Mouse (Mus musculus) bone marrow, adult 2 months (tissue): Measurements from ENCODE around the gene Satb1.

Source experiments
- CTCF ChIP-seq: fragments of 200-500 bp; IDR thresholded peaks from 2 replicates; pipeline ENCODE4 v1.5.1; 2011; ENCODE audit warnings: low read length, control low read depth; ENCODE audit not compliant: control insufficient read depth, insufficient read depth
- POLR2A ChIP-seq: fragments of 200-500 bp; IDR thresholded peaks from 2 replicates; pipeline ENCODE4 v1.6.1; 2011; ENCODE audit warnings: low read depth, mild to moderate bottlenecking, control low read depth, low read length, borderline replicate concordance; ENCODE audit not compliant: control insufficient read depth

GRCm38 (mm10) chr17:51833578-51834361 is 680 bp upstream of the Satb1 start:
- TF ChIP-seq CTCF (no peak), POLR2A (no peak)
